Mouse (Mus musculus): Measurements from ENCODE around the gene Smoc1.

Gene Smoc1

GRCm38 (mm10) chr12:81026277-81026994, at the start of gene Smoc1:
Smoc1 (plus strand) TSS chr12:81026808.
- DNase-seq (ENCODE audit: low spot score in 2 of 2) = peak; percentile 52 to 64

- peak; percentile 52 to 82 for DNase-seq (ENCODE audit: low spot score in 2 of 2)
Measured at GRCm38 (mm10) chr12:80982326-80982725, 44.3 kb upstream of the Smoc1 start.

DNA sequence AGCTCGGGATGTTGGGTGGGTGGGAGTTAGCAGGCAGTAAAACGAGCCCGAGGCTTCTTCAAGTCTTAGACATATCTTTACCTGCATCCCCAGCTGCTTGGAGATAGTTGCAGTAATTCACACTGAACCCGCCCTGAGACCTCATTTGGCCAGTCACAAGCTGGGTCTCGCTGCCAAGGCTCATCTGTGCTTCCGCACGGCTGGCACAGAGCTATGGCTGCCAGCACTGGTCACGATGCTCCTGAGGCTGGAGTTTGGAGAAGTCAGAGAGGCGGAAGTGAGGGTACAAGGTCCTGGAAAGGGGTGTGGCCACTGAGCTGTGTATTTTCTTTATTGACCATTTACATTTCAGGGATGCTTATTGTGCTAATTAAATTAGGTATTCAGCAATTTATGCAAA, 42.9 kb upstream of the Smoc1 start:
- no peak for DNase-seq (ENCODE audit: low spot score in 2 of 2)

- no peak for DNase-seq (ENCODE audit: low spot score in 2 of 2)
Measured at GRCm38 (mm10) chr12:80986628-80987027, 40.0 kb upstream of the Smoc1 start.

GRCm38 (mm10) chr12:80988286-80988685, 38.3 kb upstream of the Smoc1 start:
- no peak for DNase-seq (ENCODE audit: low spot score in 2 of 2)

DNA sequence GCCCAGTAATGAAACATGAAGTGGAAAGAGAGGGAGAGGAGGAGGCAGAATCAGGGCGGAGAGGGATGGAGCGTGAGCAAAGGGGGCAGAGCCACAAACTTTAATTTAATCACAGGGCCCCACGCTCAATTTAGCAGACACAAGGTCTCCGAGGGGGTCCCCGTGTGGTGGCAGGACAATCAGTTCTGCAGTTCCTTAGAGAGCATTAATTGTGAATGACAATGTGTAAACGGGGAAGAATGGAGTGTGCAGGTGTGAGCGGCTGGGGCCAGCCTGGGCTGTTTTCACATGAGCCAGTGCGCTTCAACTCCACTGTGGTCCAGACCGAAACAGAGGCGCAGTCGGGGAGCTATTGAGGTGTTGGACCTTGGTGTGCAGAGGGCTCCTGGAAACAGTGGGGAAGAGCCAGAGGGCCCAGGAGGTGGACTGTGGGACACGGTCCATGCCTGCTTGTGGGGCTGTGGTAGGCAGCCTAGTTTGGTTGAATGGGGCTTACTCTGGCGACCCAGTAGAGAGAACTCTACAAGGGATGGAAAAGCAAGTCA, 35.6 kb upstream of the Smoc1 start:
- DNase-seq (ENCODE audit: low spot score in 2 of 2) = no peak

DNA sequence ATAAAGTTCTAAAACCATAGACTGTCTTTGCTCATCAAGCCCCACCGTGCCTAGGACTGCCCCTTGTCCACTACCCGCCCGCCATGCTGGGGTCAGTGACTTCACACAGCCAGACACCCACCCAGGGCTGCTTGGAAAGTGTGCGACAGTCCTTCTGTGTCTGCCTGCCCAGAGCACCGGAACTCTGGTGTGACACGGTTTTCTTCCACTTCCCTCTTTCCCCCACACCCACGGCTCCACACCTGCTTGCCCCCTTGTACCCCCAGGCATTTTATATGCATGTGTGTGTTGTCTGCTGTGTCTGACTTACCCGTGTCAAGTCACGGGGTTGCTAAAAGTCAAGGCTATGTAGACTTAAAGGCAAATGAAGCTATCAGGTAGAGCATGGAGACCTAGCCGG, 34.8 kb upstream of the Smoc1 start:
- DNase-seq (ENCODE audit: low spot score in 2 of 2) = peak; percentile 16 to 22

DNA sequence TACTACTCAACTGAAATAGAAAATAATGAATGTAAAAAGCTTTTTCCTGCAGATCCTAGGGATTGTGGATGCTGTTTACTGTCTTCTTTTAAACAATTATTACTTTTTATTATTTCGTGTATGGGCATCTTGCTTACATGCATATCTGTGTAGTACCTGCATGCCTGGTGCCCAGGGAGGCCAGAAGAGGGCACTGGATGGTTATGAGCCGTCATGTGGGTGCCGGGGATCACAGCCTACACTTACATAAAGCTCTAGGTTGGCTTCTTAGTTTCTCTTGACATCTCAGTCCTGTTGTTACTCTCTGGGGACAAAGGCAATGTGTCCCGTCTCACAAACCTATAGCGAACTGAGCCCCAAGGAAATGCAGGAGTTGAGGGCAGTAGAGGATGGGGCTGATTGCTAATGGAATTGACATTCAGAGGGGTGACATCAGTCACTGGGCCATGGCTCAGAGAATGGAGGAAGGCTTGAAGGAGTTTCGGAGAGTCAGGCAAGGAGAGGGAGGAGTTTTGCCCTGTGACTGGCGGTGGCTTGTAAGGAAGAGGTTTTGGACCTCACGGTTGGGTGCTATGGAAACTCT, 34.0 kb upstream of the Smoc1 start:
- DNase-seq (ENCODE audit: low spot score in 2 of 2) = peak; percentile 22 to 31

GRCm38 (mm10) chr12:80993773-80994172, 32.8 kb upstream of the Smoc1 start:
- DNase-seq (ENCODE audit: low spot score in 2 of 2) = peak; percentile 25 to 37

GRCm38 (mm10) chr12:80995326-80995725, 31.3 kb upstream of the Smoc1 start:
- no peak for DNase-seq (ENCODE audit: low spot score in 2 of 2)

DNA sequence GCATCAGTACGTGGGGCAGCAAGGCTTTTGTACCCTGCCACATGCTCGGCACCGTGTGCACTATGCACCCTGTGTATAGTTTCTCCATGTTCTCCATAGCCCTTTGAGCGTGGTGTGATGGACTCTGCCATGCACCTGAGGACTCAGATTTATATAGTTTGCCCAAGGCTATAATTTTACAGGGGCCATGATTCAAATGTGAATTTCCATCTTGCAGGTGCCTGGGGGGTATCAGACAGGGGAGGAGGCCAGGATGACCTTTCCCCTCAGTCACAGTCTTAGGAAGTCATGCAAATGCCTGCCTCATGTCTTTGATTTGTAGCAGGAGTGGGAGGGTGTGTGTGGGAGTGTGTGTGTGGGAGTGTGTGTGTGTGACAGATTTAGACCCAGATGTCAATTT, 29.0 kb upstream of the Smoc1 start:
- no peak for DNase-seq (ENCODE audit: low spot score in 2 of 2)

GRCm38 (mm10) chr12:80998528-80999221, 27.9 kb upstream of the Smoc1 start:
- DNase-seq (ENCODE audit: low spot score in 2 of 2) = peak; percentile 46 to 50

DNA sequence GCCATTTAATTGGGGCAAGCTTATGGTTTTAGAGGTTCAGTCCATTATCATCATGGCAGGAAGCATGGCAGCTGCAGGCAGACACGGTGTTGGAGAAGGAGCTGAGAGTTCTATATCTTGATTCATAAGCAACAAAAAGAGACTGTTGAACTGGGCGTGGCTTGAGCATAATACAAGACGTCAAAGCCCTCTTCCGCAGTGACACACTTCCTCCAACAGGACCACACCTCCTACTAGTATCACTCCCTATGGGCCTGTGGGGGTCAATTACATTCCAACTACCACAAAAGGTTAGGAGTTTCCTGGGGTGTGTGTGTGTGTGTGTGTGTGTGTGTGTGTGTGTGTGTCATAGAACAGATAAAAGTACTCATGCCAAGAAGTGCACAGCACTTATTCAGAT, 25.7 kb upstream of the Smoc1 start:
- no peak for DNase-seq (ENCODE audit: low spot score in 2 of 2)

GRCm38 (mm10) chr12:81002841-81003635, 23.6 kb upstream of the Smoc1 start:
- DNase-seq (ENCODE audit: low spot score in 2 of 2) = no peak

DNA sequence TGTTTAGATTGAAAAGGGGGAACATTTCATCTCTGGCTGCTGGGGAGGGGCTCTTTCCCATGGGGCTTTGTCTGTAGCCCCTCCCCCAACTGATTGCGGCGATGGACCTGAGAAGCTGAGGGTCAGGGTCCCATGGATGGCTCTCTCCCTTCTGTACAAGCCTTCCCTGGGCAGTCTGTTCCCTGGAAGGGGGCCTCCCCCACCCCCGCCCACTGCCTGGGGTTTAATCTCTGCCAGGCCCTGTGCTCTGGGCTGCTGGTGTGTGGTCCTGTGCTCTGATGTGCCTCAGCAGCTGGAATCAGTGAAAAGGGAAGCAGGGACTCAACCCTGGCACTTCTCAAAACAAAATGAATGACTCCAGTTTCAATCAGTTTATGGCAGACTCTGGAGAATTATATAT, 16.8 kb upstream of the Smoc1 start:
- DNase-seq (ENCODE audit: low spot score in 2 of 2) = no peak

- DNase-seq (ENCODE audit: low spot score in 2 of 2) = no peak
Measured at GRCm38 (mm10) chr12:81011994-81012393, 14.6 kb upstream of the Smoc1 start.

DNA sequence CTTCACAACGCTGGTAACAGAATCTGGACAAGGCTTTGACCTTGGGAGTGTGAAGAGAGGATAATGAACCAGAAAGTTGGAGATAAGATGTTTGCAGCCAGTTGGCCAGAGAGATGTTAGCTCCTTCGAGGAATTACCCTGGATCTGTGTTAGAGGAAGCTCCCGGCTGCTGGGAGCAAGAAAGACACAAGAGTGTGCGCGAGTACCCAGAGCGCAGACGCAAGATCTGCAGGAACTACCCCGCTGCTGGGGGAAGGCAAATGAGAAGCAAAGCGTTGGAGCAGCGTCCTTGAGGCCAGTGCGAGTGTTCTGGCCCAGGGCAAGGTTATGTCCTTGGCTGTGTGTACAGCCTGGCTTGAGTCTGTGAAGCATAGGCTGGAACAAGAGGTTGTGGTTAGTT, 13.1 kb upstream of the Smoc1 start:
- no peak for DNase-seq (ENCODE audit: low spot score in 2 of 2)

GRCm38 (mm10) chr12:81017624-81018023, 9.0 kb upstream of the Smoc1 start:
- DNase-seq (ENCODE audit: low spot score in 2 of 2) = no peak

GRCm38 (mm10) chr12:81018516-81019279, 7.9 kb upstream of the Smoc1 start:
- DNase-seq (ENCODE audit: low spot score in 2 of 2) = no peak

GRCm38 (mm10) chr12:81019280-81019935, 7.2 kb upstream of the Smoc1 start:
- no peak for DNase-seq (ENCODE audit: low spot score in 2 of 2)

GRCm38 (mm10) chr12:81024407-81024806, 2.2 kb upstream of the Smoc1 start:
- no peak for DNase-seq (ENCODE audit: low spot score in 2 of 2)

Data from thymus, postnatal 10 days (tissue).